In the genomic region with DNA sequence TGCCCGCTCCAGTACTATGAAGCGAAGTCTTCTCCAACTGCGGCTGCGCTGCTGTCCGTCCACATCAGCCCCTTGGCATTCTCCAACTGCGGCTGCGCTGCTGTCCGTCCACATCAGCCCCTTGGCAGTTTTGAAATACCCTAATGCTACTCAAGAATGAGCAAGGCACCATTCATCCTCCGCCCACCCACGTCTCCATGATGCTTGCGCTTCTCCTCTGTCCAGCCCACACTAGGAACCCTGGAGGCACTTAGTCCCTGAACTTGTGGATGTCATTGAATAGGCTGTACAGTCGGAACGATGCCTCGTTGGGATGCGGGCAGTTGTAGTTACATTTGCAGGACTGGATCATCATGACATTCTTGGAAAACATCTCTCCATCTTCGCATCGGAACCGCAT, we compare ENCODE assay signal across 10 mouse cellular contexts. TPM values are rescaled to one million over a fixed set of nuclear protein-coding genes. Genes with fewer than 3 reads are reported as not detected.
DNase-seq lines count a peak whose midpoint lies in the region; ATAC-seq lines count a peak whose summit lies in the region.
"Had no signal": no experiment of that assay in that cellular context is flagged by ENCODE, and none has a peak within 500 bp of the region (broad histone marks: within the 10 kb centered on the region; RNA-seq: fewer than 3 reads in every experiment).

No protein-coding gene starts in this region.

- no peak for ATAC-seq in lung, embryonic 15.5 days (ENCODE audit: borderline replicate concordance, extremely low read depth, low FRiP score, low TSS enrichment)
- ATAC-seq in forebrain, embryonic 12.5 days (ENCODE audit: low FRiP score): no peak
- ATAC-seq in neural tube, embryonic 11.5 days (ENCODE audit: insufficient read depth, low FRiP score, low TSS enrichment): no peak
- no peak for ATAC-seq in megakaryocyte progenitor cell, adult 5-6 weeks (replicated peaks; ENCODE audit: poor library complexity)

- peak; percentile 91 for DNase-seq in heart, adult 11 months
- no peak for DNase-seq in heart, adult 8-10 months (ENCODE audit: low spot score)
- DNase-seq in lung, postnatal 10 days: no peak
- DNase-seq in neural tube, embryonic 11.5 days (ENCODE audit: low spot score): no peak
- DNase-seq in retina, embryonic 14.5 days (ENCODE audit: low spot score): no peak
- DNase-seq: cerebellum, adult 11 months had no signal

- no peaks in the 10 kb centered on the region for H3K9me3 ChIP-seq in lung, embryonic 15.5 days
- no peaks in the 10 kb centered on the region for H3K9me3 ChIP-seq in forebrain, embryonic 12.5 days
- no peaks in the 10 kb centered on the region for H3K9me3 ChIP-seq in neural tube, embryonic 11.5 days (ENCODE audit: control insufficient read depth, low read length)

- 91% methylated on average over 18 of the region's 18 CpGs for WGBS in lung, embryonic 15.5 days
- 66% methylated on average over 18 of the region's 18 CpGs for WGBS in forebrain, embryonic 12.5 days
- 82% methylated on average over 18 of the region's 18 CpGs for WGBS in neural tube, embryonic 11.5 days

- no peak overlapping the region for H3K4me3 ChIP-seq in lung, embryonic 15.5 days
- H3K4me3 ChIP-seq in forebrain, embryonic 12.5 days (replicated peaks): peak overlapping the region; percentile 63
- peak overlapping the region; percentile 13 for H3K4me3 ChIP-seq in neural tube, embryonic 11.5 days (ENCODE audit: low read depth, low read length)

- no peaks in the 10 kb centered on the region for H3K27me3 ChIP-seq in lung, embryonic 15.5 days
- H3K27me3 ChIP-seq in forebrain, embryonic 12.5 days: peaks cover 15% of the 10 kb centered on the region
- H3K27me3 ChIP-seq in neural tube, embryonic 11.5 days (ENCODE audit: control insufficient read depth, insufficient read depth, low read length): no peaks in the 10 kb centered on the region

- no peak overlapping the region for H3K9ac ChIP-seq in lung, embryonic 15.5 days
- H3K9ac ChIP-seq in forebrain, embryonic 12.5 days: no peak overlapping the region
- no peak overlapping the region for H3K9ac ChIP-seq in neural tube, embryonic 11.5 days (ENCODE audit: low read length)
- H3K9ac ChIP-seq: liver, embryonic 14.5 days had no signal

- H3K36me3 ChIP-seq in lung, embryonic 15.5 days: peaks cover 7% of the 10 kb centered on the region; the same call in 1 of the 2 replicates
- H3K36me3 ChIP-seq in forebrain, embryonic 12.5 days (replicated peaks): peaks cover 4% of the 10 kb centered on the region; the same call in 1 of the 2 replicates
- H3K36me3 ChIP-seq in neural tube, embryonic 11.5 days (ENCODE audit: control insufficient read depth, insufficient read depth, low read length): no peaks in the 10 kb centered on the region

- H3K27ac ChIP-seq in lung, embryonic 15.5 days: no peak overlapping the region
- peak overlapping the region; percentile 42; the same call in 1 of the 2 replicates for H3K27ac ChIP-seq in forebrain, embryonic 12.5 days
- no peak overlapping the region for H3K27ac ChIP-seq in neural tube, embryonic 11.5 days (ENCODE audit: low read depth, low read length)
- H3K27ac ChIP-seq: liver, embryonic 14.5 days had no signal

- H3K4me2 ChIP-seq in lung, embryonic 15.5 days: peak overlapping the region; percentile 85; the same call in 1 of the 2 replicates
- H3K4me2 ChIP-seq in forebrain, embryonic 12.5 days: peak overlapping the region; percentile 80
- H3K4me2 ChIP-seq in neural tube, embryonic 11.5 days (ENCODE audit: low read depth): peak overlapping the region; percentile 22; the same call in 1 of the 2 replicates

- peaks cover 44% of the 10 kb centered on the region for H3K4me1 ChIP-seq in lung, embryonic 15.5 days
- H3K4me1 ChIP-seq in forebrain, embryonic 12.5 days: peaks cover 70% of the 10 kb centered on the region
- peaks cover 25% of the 10 kb centered on the region for H3K4me1 ChIP-seq in neural tube, embryonic 11.5 days (ENCODE audit: control insufficient read depth, insufficient read depth, low read length)

RNA-seq across cellular contexts. Expression of a gene that starts 2.4 kb away (rescaled TPM):
- total RNA-seq in heart, adult 8-10 months (2022): 10 to 100 TPM; 53.0 to 86.1 (median 71.0) TPM
- polyA plus RNA-seq in lung, embryonic 15.5 days (2015; fragmentation: Nextera tagmentation; extraction: Ambion mirVana): 58.3 and 58.8 TPM in 2 replicates
- 43.9 and 44.1 TPM in 2 replicates for polyA plus RNA-seq in forebrain, embryonic 12.5 days (2016; fragmentation: Nextera tagmentation; extraction: Ambion mirVana)
- 30.1 and 31.7 TPM in 2 replicates for polyA plus RNA-seq in neural tube, embryonic 11.5 days (2014; fragmentation: Nextera tagmentation; extraction: Ambion mirVana)
- total RNA-seq in megakaryocyte progenitor cell, adult 5-6 weeks (2015): not detected in 2 replicates
- not detected in 2 replicates for total RNA-seq in megakaryocyte progenitor cell, adult 5-6 weeks (2017)

Comparison
In these comparisons a context has a peak if more than half of its experiments do, and no peak if none do; other contexts are left out.
1. H3K4me2 ChIP-seq: peak in every context shown above with its lines; median percentile 85 in lung, embryonic 15.5 days; 80 in forebrain, embryonic 12.5 days; 22 in neural tube, embryonic 11.5 days.